ENCODE assay signal across 11 mouse cellular contexts in the genomic region with DNA sequence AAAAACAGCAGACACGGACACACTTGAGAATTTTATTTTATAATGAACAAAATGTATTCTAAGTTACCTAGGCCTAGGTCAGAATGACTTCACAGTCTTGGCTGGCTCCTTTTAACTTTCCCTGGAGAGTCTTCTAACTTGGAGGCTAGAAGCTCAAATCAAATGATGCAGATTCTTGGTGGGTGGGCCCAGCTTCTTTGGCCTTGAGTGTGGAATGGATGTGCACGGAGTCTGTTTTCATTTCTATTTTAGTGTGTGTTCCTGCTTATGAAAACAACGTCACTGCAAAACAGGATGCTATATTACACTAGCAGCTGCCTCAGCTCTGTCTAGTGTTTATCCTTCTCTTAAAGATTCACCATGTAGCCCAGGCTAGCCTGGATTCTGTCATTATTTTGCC. TPM values are rescaled to one million over a fixed set of nuclear protein-coding genes. Genes with fewer than 3 reads are reported as not detected.
DNase-seq lines count a peak whose midpoint lies in the region; ATAC-seq and TF ChIP-seq lines count a peak whose summit lies in the region.
"Had no signal": no experiment of that assay in that cellular context is flagged by ENCODE, and none has a peak within 500 bp of the region (broad histone marks: within the 10 kb centered on the region; RNA-seq: fewer than 3 reads in every experiment).

No protein-coding gene starts in this region.

- H3K4me1 ChIP-seq in lung, postnatal 0 days (ENCODE audit: insufficient read depth, low read depth, low read length): peaks cover 7% of the 10 kb centered on the region
- peaks cover 64% of the 10 kb centered on the region for H3K4me1 ChIP-seq in heart, postnatal 0 days (ENCODE audit: control insufficient read depth, insufficient read depth)
- H3K4me1 ChIP-seq in limb, embryonic 14.5 days (ENCODE audit: control insufficient read depth, insufficient read depth, low read length): peaks cover 36% of the 10 kb centered on the region

- TF ChIP-seq POLR2A in limb, embryonic 14.5 days (IDR thresholded peaks at IDR 0.05; ENCODE audit: borderline replicate concordance, extremely low read depth, insufficient read depth, insufficient read length): no peak

- DNase-seq in heart, adult 18-20 months: peak; percentile 51 to 63
- no peak for DNase-seq in heart, postnatal 14 days
- DNase-seq in lung, postnatal 0 days (ENCODE audit: low spot score): peak; percentile 40
- DNase-seq in lung, postnatal 14 days: no peak
- DNase-seq in heart, postnatal 0 days (ENCODE audit: low spot score): no peak
- DNase-seq in limb, embryonic 14.5 days (ENCODE audit: low spot score): peak; percentile 64
- DNase-seq in urinary bladder, adult 2 months (ENCODE audit: low spot score): no peak
- DNase-seq: thymus, postnatal 25 days had no signal

- WGBS in lung, postnatal 0 days: 51% methylated on average over 3 of the region's 3 CpGs
- 41% methylated on average over 3 of the region's 3 CpGs for WGBS in heart, postnatal 0 days
- 46% methylated on average over 3 of the region's 3 CpGs for WGBS in limb, embryonic 14.5 days

- no peak for TF ChIP-seq EP300 in lung, postnatal 0 days (IDR thresholded peaks at IDR 0.05)
- TF ChIP-seq EP300 in heart, postnatal 0 days (IDR thresholded peaks at IDR 0.05; ENCODE audit: low read depth): no peak

- H3K27ac ChIP-seq in lung, postnatal 0 days (ENCODE audit: low read length): no peak overlapping the region
- H3K27ac ChIP-seq in heart, postnatal 0 days (ENCODE audit: low read depth): peak overlapping the region; percentile 72
- H3K27ac ChIP-seq in limb, embryonic 14.5 days (replicated peaks; ENCODE audit: low read depth, low read length): 0 out of 2 replicates have a peak overlapping the region, but pooled peaks have one; percentile 28
- H3K27ac ChIP-seq: hindbrain, embryonic 12.5 days; liver, embryonic 15.5 days had no signal

- ATAC-seq in lung, postnatal 0 days: no peak; the same call in 1 of the 2 replicates
- ATAC-seq in heart, postnatal 0 days (ENCODE audit: insufficient read depth, low read depth): no peak
- no peak for ATAC-seq in limb, embryonic 14.5 days (ENCODE audit: low FRiP score, low read depth)

- H3K4me2 ChIP-seq in lung, postnatal 0 days (replicated peaks; ENCODE audit: low read depth, low read length): no peak overlapping the region
- no peak overlapping the region for H3K4me2 ChIP-seq in heart, postnatal 0 days (ENCODE audit: low read depth, low read length)
- H3K4me2 ChIP-seq in limb, embryonic 14.5 days (replicated peaks; ENCODE audit: low read depth, low read length, severe bottlenecking): no peak overlapping the region
- H3K4me2 ChIP-seq: hindbrain, embryonic 12.5 days; liver, embryonic 15.5 days; midbrain, embryonic 11.5 days had no signal

- no peak overlapping the region for H3K9ac ChIP-seq in lung, postnatal 0 days (replicated peaks; ENCODE audit: low read depth)
- no peak overlapping the region for H3K9ac ChIP-seq in heart, postnatal 0 days (replicated peaks; ENCODE audit: low read depth, low read length)
- H3K9ac ChIP-seq in limb, embryonic 14.5 days (ENCODE audit: low read depth, low read length, severe bottlenecking): no peak overlapping the region
- H3K9ac ChIP-seq: hindbrain, embryonic 12.5 days; liver, embryonic 15.5 days had no signal

- TF ChIP-seq CTCF in lung, postnatal 0 days (IDR thresholded peaks at IDR 0.05): no peak
- TF ChIP-seq CTCF in heart, postnatal 0 days (IDR thresholded peaks at IDR 0.05; ENCODE audit: low read depth): no peak

- H3K36me3 ChIP-seq in lung, postnatal 0 days (ENCODE audit: insufficient read depth, low read length): no peaks in the 10 kb centered on the region
- H3K36me3 ChIP-seq in heart, postnatal 0 days (replicated peaks; ENCODE audit: control insufficient read depth, insufficient read depth, low read length): no peaks in the 10 kb centered on the region
- H3K36me3 ChIP-seq in limb, embryonic 14.5 days (ENCODE audit: control insufficient read depth, insufficient read depth, low read length): no peaks in the 10 kb centered on the region; the same call in 1 of the 2 replicates
- H3K36me3 ChIP-seq: liver, embryonic 15.5 days had no signal

- intact Hi-C loops in heart, postnatal 14 days (cut with DNase I): no loop called here

- no peak overlapping the region for H3K4me3 ChIP-seq in lung, postnatal 0 days (ENCODE audit: low read depth, low read length)
- no peak overlapping the region for H3K4me3 ChIP-seq in heart, postnatal 0 days (ENCODE audit: low read depth, low read length)
- no peak overlapping the region for H3K4me3 ChIP-seq in limb, embryonic 14.5 days (replicated peaks; ENCODE audit: low read length)
- H3K4me3 ChIP-seq: hindbrain, embryonic 12.5 days; liver, embryonic 15.5 days had no signal

- no peaks in the 10 kb centered on the region for H3K27me3 ChIP-seq in lung, postnatal 0 days (replicated peaks; ENCODE audit: insufficient read depth, low read length)
- no peaks in the 10 kb centered on the region for H3K27me3 ChIP-seq in heart, postnatal 0 days (ENCODE audit: control insufficient read depth, insufficient read depth, low read length)
- no peaks in the 10 kb centered on the region for H3K27me3 ChIP-seq in limb, embryonic 14.5 days (ENCODE audit: control insufficient read depth, insufficient read depth, low read length)
- H3K27me3 ChIP-seq: hindbrain, embryonic 12.5 days; liver, embryonic 15.5 days had no signal

- no peaks in the 10 kb centered on the region for H3K9me3 ChIP-seq in lung, postnatal 0 days (ENCODE audit: low read length)
- no peaks in the 10 kb centered on the region for H3K9me3 ChIP-seq in heart, postnatal 0 days (replicated peaks; ENCODE audit: control insufficient read depth, low read length)
- no peaks in the 10 kb centered on the region for H3K9me3 ChIP-seq in limb, embryonic 14.5 days (ENCODE audit: control insufficient read depth, low read length)
- H3K9me3 ChIP-seq: hindbrain, embryonic 12.5 days; liver, embryonic 15.5 days had no signal

RNA-seq across cellular contexts. Expression of a gene that starts 12.9 kb away (rescaled TPM):
- total RNA-seq in heart, adult 18-20 months (2021): 1 to 10 TPM; 3.2 to 4.3 TPM
- total RNA-seq in heart, postnatal 14 days (2021): 1 to 10 TPM; 6.3 to 7.9 TPM
- 15.0 and 18.2 TPM in 2 replicates for polyA plus RNA-seq in lung, postnatal 0 days (2015; fragmentation: Nextera tagmentation; extraction: Ambion mirVana)
- 33.6 and 33.9 TPM in 2 replicates for total RNA-seq in heart, postnatal 0 days (2014; rRNA removed; ENCODE audit: low replicate concordance)
- 9.3 and 9.6 TPM in 2 replicates for polyA plus RNA-seq in heart, postnatal 0 days (2015; fragmentation: Nextera tagmentation; extraction: Ambion mirVana)
- polyA plus RNA-seq in limb, embryonic 14.5 days (2012; rRNA removed): 19.2 and 25.6 TPM in 2 replicates
- 13.7 and 20.5 TPM in 2 replicates for polyA plus RNA-seq in limb, embryonic 14.5 days (2014; fragmentation: Nextera tagmentation; extraction: Ambion mirVana)
- polyA plus RNA-seq in urinary bladder, adult 2 months (2012; rRNA removed): 14.0 and 15.4 TPM in 2 replicates

RNA-seq across cellular contexts. Expression of a gene that starts 13.1 kb away (rescaled TPM):
- total RNA-seq in heart, adult 18-20 months (2021): 1 to 10 TPM; 5.4 to 7.1 TPM
- 10 to 100 TPM in 1 of 2 experiments, 1 to 10 TPM in 1; 10.0 to 10.3 TPM for total RNA-seq in heart, postnatal 14 days (2021)
- 22.3 and 27.9 TPM in 2 replicates for polyA plus RNA-seq in lung, postnatal 0 days (2015; fragmentation: Nextera tagmentation; extraction: Ambion mirVana)
- total RNA-seq in heart, postnatal 0 days (2014; rRNA removed; ENCODE audit: low replicate concordance): 11.1 and 36.0 TPM in 2 replicates
- 38.9 and 40.6 TPM in 2 replicates for polyA plus RNA-seq in heart, postnatal 0 days (2015; fragmentation: Nextera tagmentation; extraction: Ambion mirVana)
- polyA plus RNA-seq in limb, embryonic 14.5 days (2012; rRNA removed): 69.7 and 87.4 TPM in 2 replicates
- 56.9 and 66.1 TPM in 2 replicates for polyA plus RNA-seq in limb, embryonic 14.5 days (2014; fragmentation: Nextera tagmentation; extraction: Ambion mirVana)
- polyA plus RNA-seq in urinary bladder, adult 2 months (2012; rRNA removed): 73.5 and 89.4 TPM in 2 replicates

Comparison
In these comparisons a context has a peak if more than half of its experiments do, and no peak if none do; other contexts are left out.
1. DNase-seq: peak in heart, adult 18-20 months (2 of 2), lung, postnatal 0 days (single experiment) and limb, embryonic 14.5 days (single experiment); none in heart, postnatal 14 days (0 of 2), lung, postnatal 14 days (single experiment), heart, postnatal 0 days (single experiment) and urinary bladder, adult 2 months (single experiment).